Mouse (Mus musculus): ENCODE measurements at regions not wholly inside any gene's neighbourhood (a gene's known extent, or its start where the extent isn't known, plus 50 kb on each side); places are given as distances from the start of the nearest gene placed in this dataset.

GRCm38 (mm10) chr13:54847764-54848183 is 58.6 kb downstream of the Tspan17 start:
- TF ChIP-seq CTCF (IDR thresholded peaks at IDR 0.05; ENCODE audit: extremely low read depth, insufficient read depth, low read length) (no peak), POLR2A (IDR thresholded peaks at IDR 0.05; ENCODE audit: extremely low read depth, insufficient read depth, low read length) (no peak)

All from cortical plate, adult 2 months (tissue).